Mouse (Mus musculus): ENCODE results near the gene Igsf9.

Igsf9 gene

GRCm38 (mm10) chr1:172481540-172482280 lies at the start of gene Igsf9:
Gene Igsf9, plus strand, starts transcription at chr1:172481788.
- DNase-seq, result peak; percentile 95 to 98

GRCm38 (mm10) chr1:172431836-172432586 lies 49.6 kb upstream of the Igsf9 start:
- no peak for DNase-seq

- DNase-seq, result no peak
Observed at GRCm38 (mm10) chr1:172432587-172432955, 49.0 kb upstream of the Igsf9 start.

- DNase-seq, result no peak
Observed at GRCm38 (mm10) chr1:172433012-172433850, 48.4 kb upstream of the Igsf9 start.

- DNase-seq, result no peak
Observed at GRCm38 (mm10) chr1:172433851-172434165, 47.8 kb upstream of the Igsf9 start.

GRCm38 (mm10) chr1:172436785-172437184 lies 44.8 kb upstream of the Igsf9 start:
- DNase-seq, result no peak

- no peak for DNase-seq
Observed at GRCm38 (mm10) chr1:172438621-172439020, 43.0 kb upstream of the Igsf9 start.

- DNase-seq, result no peak
Observed at GRCm38 (mm10) chr1:172440521-172440920, 41.1 kb upstream of the Igsf9 start.

GRCm38 (mm10) chr1:172441935-172442445 lies 39.6 kb upstream of the Igsf9 start:
- no peak for DNase-seq

GRCm38 (mm10) chr1:172450226-172450625 lies 31.4 kb upstream of the Igsf9 start:
- DNase-seq, result no peak

- DNase-seq, result no peak
Observed at GRCm38 (mm10) chr1:172450848-172451470, 30.6 kb upstream of the Igsf9 start.

GRCm38 (mm10) chr1:172452911-172453310 lies 28.7 kb upstream of the Igsf9 start:
- DNase-seq, result no peak

GRCm38 (mm10) chr1:172453810-172454209 lies 27.8 kb upstream of the Igsf9 start:
- DNase-seq, result no peak

GRCm38 (mm10) chr1:172455416-172455815 lies 26.2 kb upstream of the Igsf9 start:
- peak; percentile 19 to 31 for DNase-seq

GRCm38 (mm10) chr1:172456001-172456677 lies 25.4 kb upstream of the Igsf9 start:
- DNase-seq, result no peak

- no peak for DNase-seq
Observed at GRCm38 (mm10) chr1:172457196-172457595, 24.4 kb upstream of the Igsf9 start.

- DNase-seq, result no peak
Observed at GRCm38 (mm10) chr1:172458041-172458440, 23.5 kb upstream of the Igsf9 start.

- DNase-seq, result no peak
Observed at GRCm38 (mm10) chr1:172461602-172462001, 20.0 kb upstream of the Igsf9 start.

GRCm38 (mm10) chr1:172462534-172462933 lies 19.1 kb upstream of the Igsf9 start:
- DNase-seq, result no peak

GRCm38 (mm10) chr1:172463387-172464333 lies 17.9 kb upstream of the Igsf9 start:
- DNase-seq, result no peak

- no peak for DNase-seq
Observed at GRCm38 (mm10) chr1:172468301-172468877, 13.2 kb upstream of the Igsf9 start.

Data from thymus, postnatal 36 days (tissue).